Mouse (Mus musculus): Measurements from ENCODE around the gene Bak1.
"Not testable (repeated sequence)": the region's sequence is repeated elsewhere in the genome, so short reads cannot be mapped to it uniquely, and the experiment has no call there.

Bak1 gene

GRCm38 (mm10) chr17:26985503-26986179 lies 43.2 kb downstream of the Bak1 start:
- no peak for DNase-seq (ENCODE audit: low read depth in 2 of 2, low spot score in 2 of 2)

GRCm38 (mm10) chr17:26983382-26983781 lies 45.4 kb downstream of the Bak1 start:
- no peak for DNase-seq (ENCODE audit: low read depth in 2 of 2, low spot score in 2 of 2)

DNA sequence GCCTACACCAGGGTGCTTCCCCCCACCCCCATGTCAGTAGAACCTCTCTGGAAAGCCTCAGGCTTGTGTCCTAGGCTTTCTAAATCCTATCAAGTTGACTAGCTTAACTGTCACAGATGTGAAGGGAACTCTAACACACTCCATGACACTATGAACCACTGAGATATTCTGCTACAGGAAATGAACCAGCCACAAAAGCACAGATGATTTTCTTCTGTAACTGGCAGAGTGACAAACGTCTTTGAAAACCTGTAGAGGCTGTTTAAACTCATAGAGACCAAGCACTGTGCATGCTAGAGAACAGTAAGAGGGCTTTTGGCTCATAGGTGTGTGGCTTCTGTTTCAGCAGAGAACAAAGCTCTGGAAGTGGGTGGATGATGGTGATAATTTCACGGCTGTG lies 47.8 kb downstream of the Bak1 start:
- DNase-seq (ENCODE audit: low read depth in 2 of 2, low spot score in 2 of 2) = peak; percentile 35 to 50

GRCm38 (mm10) chr17:26979426-26979825 lies 49.4 kb downstream of the Bak1 start:
- DNase-seq (ENCODE audit: low read depth in 2 of 2, low spot score in 2 of 2) = no peak

DNA sequence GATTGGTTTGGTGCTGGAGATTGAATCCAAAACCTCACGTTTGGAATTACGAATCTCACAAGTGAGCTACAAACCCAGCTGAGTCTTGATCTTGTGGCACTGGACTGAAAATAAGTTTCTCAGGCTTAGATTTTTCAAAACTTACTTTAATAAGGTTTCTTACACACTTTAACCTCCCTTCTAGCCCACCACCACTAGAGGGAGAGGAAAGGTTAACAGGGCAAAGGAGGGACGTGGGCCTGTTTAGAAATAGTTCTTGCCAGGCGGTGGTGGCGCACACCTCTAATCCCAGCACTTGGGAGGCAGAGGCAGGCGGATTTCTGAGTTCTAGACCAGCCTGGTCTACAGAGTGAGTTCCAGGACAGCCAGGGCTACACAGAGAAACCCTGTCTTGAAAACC lies 51.5 kb downstream of the Bak1 start:
- not testable (repeated sequence) for DNase-seq (ENCODE audit: low read depth in 2 of 2, low spot score in 2 of 2)

DNA sequence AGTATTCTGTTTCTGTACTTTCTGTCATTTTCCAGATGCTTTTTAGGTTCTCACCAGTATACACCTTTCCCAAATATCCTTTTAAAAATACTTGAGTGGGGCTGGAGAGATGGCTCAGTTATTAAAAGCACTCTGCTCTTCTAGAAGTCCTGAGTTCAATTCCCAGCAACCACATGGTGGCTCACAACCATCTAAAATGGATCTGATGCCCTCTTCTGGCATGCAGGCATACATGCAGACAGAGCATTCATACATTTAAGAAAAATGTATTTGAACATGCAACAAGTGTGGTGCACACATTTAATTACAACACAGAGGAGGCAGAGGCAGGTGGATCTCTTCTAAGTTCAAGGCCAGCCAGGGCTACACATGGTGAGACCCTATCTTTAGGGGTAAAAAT lies 53.4 kb downstream of the Bak1 start:
- DNase-seq (ENCODE audit: low read depth in 2 of 2, low spot score in 2 of 2) = no peak

- DNase-seq (ENCODE audit: low read depth in 2 of 2, low spot score in 2 of 2) = no peak
These were observed 54.3 kb downstream of the Bak1 start for GRCm38 (mm10) chr17:26974547-26974946.

GRCm38 (mm10) chr17:26972703-26973574 lies 55.9 kb downstream of the Bak1 start, which contains the start of gene Zbtb9:
TSS of gene Zbtb9 (plus strand) at chr17:26973167.
- peak; percentile 94 for DNase-seq (ENCODE audit: low read depth in 2 of 2, low spot score in 2 of 2)

DNA sequence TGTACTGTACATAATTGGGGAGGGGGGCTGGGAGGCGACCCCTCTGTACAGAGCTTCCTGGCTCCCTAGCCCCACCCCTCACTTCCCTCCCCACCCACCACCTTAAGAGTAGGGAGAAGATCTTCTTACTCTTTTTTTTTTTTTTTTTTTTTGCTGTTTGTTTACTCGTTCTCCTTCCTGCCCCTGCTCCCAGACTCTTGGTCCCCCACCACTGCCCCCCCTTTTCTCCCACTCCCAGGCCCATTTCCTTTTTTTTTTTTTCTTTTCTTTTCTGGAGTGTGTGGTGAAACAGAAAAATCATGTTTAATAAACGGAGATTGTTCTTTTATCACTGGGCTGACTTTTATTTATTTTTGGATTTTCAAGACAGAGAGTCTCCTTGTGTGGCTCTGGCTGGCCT lies 56.7 kb downstream of the Bak1 start:
- DNase-seq (ENCODE audit: low read depth in 2 of 2, low spot score in 2 of 2) = no peak

DNA sequence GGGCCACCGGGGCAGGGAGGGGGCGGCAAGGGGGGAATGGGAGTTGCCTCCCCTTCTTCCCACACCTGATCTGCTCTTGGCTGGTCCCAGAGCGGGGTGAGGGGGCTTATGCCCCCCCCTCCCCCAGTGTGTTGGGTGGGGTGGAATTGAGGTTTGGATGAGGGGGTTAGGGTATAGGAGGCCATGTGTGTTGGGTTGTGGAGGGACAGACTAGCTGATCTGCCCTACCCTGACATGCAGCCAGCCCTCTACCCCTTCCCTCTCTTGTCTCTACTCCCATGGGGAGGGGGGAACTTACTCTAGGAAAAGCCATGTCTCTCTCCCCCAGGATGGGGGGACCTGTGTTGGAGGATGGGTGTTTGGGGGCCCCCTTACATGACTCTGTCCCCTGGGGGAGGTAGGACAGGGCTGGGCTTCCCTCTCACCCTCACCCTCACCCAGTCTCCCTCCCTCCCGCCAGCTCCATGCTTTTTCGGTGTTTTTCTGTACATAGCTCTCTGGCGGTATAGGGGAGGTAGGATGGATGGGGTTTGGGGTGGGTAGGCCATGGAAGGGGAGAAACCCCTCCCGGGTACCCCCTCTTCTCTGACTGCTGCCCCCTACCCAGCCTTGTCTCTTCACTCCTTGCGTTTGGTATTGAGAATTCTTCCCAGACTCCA lies 57.4 kb downstream of the Bak1 start:
- DNase-seq (ENCODE audit: low read depth in 2 of 2, low spot score in 2 of 2) = no peak

- DNase-seq (ENCODE audit: low read depth in 2 of 2, low spot score in 2 of 2) = no peak
These were observed 58.6 kb downstream of the Bak1 start for GRCm38 (mm10) chr17:26970221-26970620.

Data from CD8-positive naive resting alpha-beta T cell, adult 2 months (primary cell).